Mouse (Mus musculus) liver, adult 2 months (tissue): ENCODE results near the gene Mrpl41.

Experiments
- CTCF ChIP-seq: fragments of 200-500 bp; IDR thresholded peaks from 2 replicates; pipeline ENCODE4 v1.5.1; 2011; ENCODE audit warnings: low read depth, low read length, control low read depth
- POLR2A ChIP-seq: fragments of 200-500 bp; IDR thresholded peaks from 2 replicates; pipeline ENCODE4 v1.6.1; 2011; ENCODE audit warnings: low read length, control low read depth; ENCODE audit not compliant: insufficient read depth; ENCODE audit errors: extremely low read depth

GRCm38 (mm10) chr2:24926345-24926964 lies 48.4 kb downstream of the Mrpl41 start:
- TF ChIP-seq CTCF (no peak), POLR2A (no peak)
